Mouse (Mus musculus): ENCODE data around the gene Gadd45gip1. TPM values are rescaled to one million over a fixed set of nuclear protein-coding genes. Genes with fewer than 3 reads are reported as not detected.

The Gadd45gip1 gene
- 20.5 and 114 TPM in 2 replicates for polyA plus RNA-seq (2012; rRNA removed)

GRCm38 (mm10) chr8:84831490-84831889, at the start of gene Gadd45gip1:
TSS of gene Gadd45gip1 (plus strand) at chr8:84831522.

GRCm38 (mm10) chr8:84799999-84800831, 31.1 kb upstream of the Gadd45gip1 start, which contains the start of gene Nfix:
TSS of gene Nfix (minus strand) at chr8:84800344.

GRCm38 (mm10) chr8:84822723-84823122, 8.6 kb upstream of the Gadd45gip1 start, which contains the start of gene Dand5:
TSS of gene Dand5 (minus strand) at chr8:84822823.

GRCm38 (mm10) chr8:84840248-84840999, 9.1 kb downstream of the Gadd45gip1 start, which contains the start of gene Rad23a:
TSS of gene Rad23a (minus strand) at chr8:84840665.

GRCm38 (mm10) chr8:84846722-84847572, 15.6 kb downstream of the Gadd45gip1 start, which contains the start of gene Calr:
TSS of gene Calr (minus strand) at chr8:84846934.

GRCm38 (mm10) chr8:84856864-84857441, 25.6 kb downstream of the Gadd45gip1 start, which contains the start of gene Farsa:
TSS of gene Farsa (plus strand) at chr8:84856989.

GRCm38 (mm10) chr8:84871376-84872308, 40.3 kb downstream of the Gadd45gip1 start, which contains the start of gene Syce2:
TSS of gene Syce2 (plus strand) at chr8:84872111.

Other genes with a start within 250 kb of the Gadd45gip1 start
- 24.7 and 28.4 TPM in 2 replicates for gene Ier2, start 168.7 kb upstream of the Gadd45gip1 start, polyA plus RNA-seq (2012; rRNA removed)
- 46.5 and 57.1 TPM in 2 replicates for gene Trmt1, start 145.2 kb upstream of the Gadd45gip1 start, polyA plus RNA-seq (2012; rRNA removed)
- 56.4 TPM in 2 replicates for gene Nacc1, start 143.7 kb upstream of the Gadd45gip1 start, polyA plus RNA-seq (2012; rRNA removed)
- gene Lyl1, start 130.1 kb upstream of the Gadd45gip1 start, polyA plus RNA-seq (2012; rRNA removed) = 4.3 and 5.4 TPM in 2 replicates
- gene G430095P16Rik, start 108.5 kb upstream of the Gadd45gip1 start, polyA plus RNA-seq (2012; rRNA removed) = 0.09 TPM in 1 of 2 replicates, not detected in the other
- 43.0 and 44.8 TPM in 2 replicates for gene Nfix, start 31.2 kb upstream of the Gadd45gip1 start, polyA plus RNA-seq (2012; rRNA removed)
- 1.1 and 1.3 TPM in 2 replicates for gene Dand5, start 8.7 kb upstream of the Gadd45gip1 start, polyA plus RNA-seq (2012; rRNA removed)
- 34.5 and 34.7 TPM in 2 replicates for gene Rad23a, start 9.1 kb downstream of the Gadd45gip1 start, polyA plus RNA-seq (2012; rRNA removed)
- gene Calr, start 15.4 kb downstream of the Gadd45gip1 start, polyA plus RNA-seq (2012; rRNA removed) = 52.9 and 61.7 TPM in 2 replicates
- gene Farsa, start 25.5 kb downstream of the Gadd45gip1 start, polyA plus RNA-seq (2012; rRNA removed) = 21.9 and 25.5 TPM in 2 replicates
- gene Syce2, start 40.6 kb downstream of the Gadd45gip1 start, polyA plus RNA-seq (2012; rRNA removed) = 0.08 and 0.22 TPM in 2 replicates
- 101 and 137 TPM in 2 replicates for gene Gcdh, start 62.4 kb downstream of the Gadd45gip1 start, polyA plus RNA-seq (2012; rRNA removed)
- gene Klf1, start 70.4 kb downstream of the Gadd45gip1 start, polyA plus RNA-seq (2012; rRNA removed) = 0.06 and 0.34 TPM in 2 replicates
- gene Dnase2a, start 77.0 kb downstream of the Gadd45gip1 start, polyA plus RNA-seq (2012; rRNA removed) = 8.6 and 9.6 TPM in 2 replicates
- gene Mast1, start 105.8 kb downstream of the Gadd45gip1 start, polyA plus RNA-seq (2012; rRNA removed) = 0.41 and 0.72 TPM in 2 replicates
- gene Rtbdn, start 115.5 kb downstream of the Gadd45gip1 start, polyA plus RNA-seq (2012; rRNA removed) = not detected in 2 replicates
- gene Gm49661, start 137.9 kb downstream of the Gadd45gip1 start, polyA plus RNA-seq (2012; rRNA removed) = 0.89 TPM in 1 of 2 replicates, not detected in the other
- gene Prdx2, start 138.1 kb downstream of the Gadd45gip1 start, polyA plus RNA-seq (2012; rRNA removed) = 79.1 and 81.4 TPM in 2 replicates
- gene Rnaseh2a, start 138.2 kb downstream of the Gadd45gip1 start, polyA plus RNA-seq (2012; rRNA removed) = 17.6 and 24.3 TPM in 2 replicates
- 114 and 193 TPM in 2 replicates for gene Junb, start 147.2 kb downstream of the Gadd45gip1 start, polyA plus RNA-seq (2012; rRNA removed)
- gene Hook2, start 159.1 kb downstream of the Gadd45gip1 start, polyA plus RNA-seq (2012; rRNA removed) = 14.5 and 15.1 TPM in 2 replicates
- gene Best2, start 183.0 kb downstream of the Gadd45gip1 start, polyA plus RNA-seq (2012; rRNA removed) = not detected in 2 replicates
- 51.2 and 52.0 TPM in 2 replicates for gene Asna1, start 193.8 kb downstream of the Gadd45gip1 start, polyA plus RNA-seq (2012; rRNA removed)
- gene Trir, start 195.3 kb downstream of the Gadd45gip1 start, polyA plus RNA-seq (2012; rRNA removed) = 27.6 and 47.2 TPM in 2 replicates
- gene Tnpo2, start 205.4 kb downstream of the Gadd45gip1 start, polyA plus RNA-seq (2012; rRNA removed) = 18.8 and 27.1 TPM in 2 replicates
- 31.9 and 42.6 TPM in 2 replicates for gene Fbxw9, start 228.5 kb downstream of the Gadd45gip1 start, polyA plus RNA-seq (2012; rRNA removed)
- 1.2 and 1.7 TPM in 2 replicates for gene Gm5741, start 236.5 kb downstream of the Gadd45gip1 start, polyA plus RNA-seq (2012; rRNA removed)
- 23.1 and 46.6 TPM in 2 replicates for gene Dhps, start 240.2 kb downstream of the Gadd45gip1 start, polyA plus RNA-seq (2012; rRNA removed)
- 67.2 and 75.2 TPM in 2 replicates for gene Wdr83os, start 249.2 kb downstream of the Gadd45gip1 start, polyA plus RNA-seq (2012; rRNA removed)
- gene Wdr83, start 249.8 kb downstream of the Gadd45gip1 start, polyA plus RNA-seq (2012; rRNA removed) = 8.4 and 11.5 TPM in 2 replicates

Measured in stomach, adult 2 months (tissue).